Mouse (Mus musculus) forebrain, postnatal 0 days (tissue): ENCODE measurements at regions not wholly inside any gene's neighbourhood (a gene's known extent, or its start where the extent isn't known, plus 50 kb on each side); places are given as distances from the start of the nearest gene placed in this dataset.

ENCODE experiments used
- ATAC-seq: fragments of 200-750 bp; cut with Nextera tagmentation; 2 replicates; pipeline ENCODE4 v1.8.0; 2017; ENCODE audit warnings: mild to moderate bottlenecking, moderate library complexity
- DNase-seq: peaks from one replicate; pipeline ENCODE4 v3.0.0-alpha.2; 2015
- H3K27ac ChIP-seq: fragments of 300-500 bp; sonication (generic); 2 replicates; pipeline ENCODE4 v1.5.1; 2014; ENCODE audit warnings: low read depth, mild to moderate bottlenecking, antibody characterized with exemption, low read length, moderate library complexity, mixed read lengths
- H3K27me3 ChIP-seq: fragments of 300-500 bp; sonication (generic); 2 replicates; pipeline ENCODE4 v1.6.1; 2014; ENCODE audit warnings: mild to moderate bottlenecking, low read length, mixed read lengths; ENCODE audit not compliant: insufficient read depth
- H3K36me3 ChIP-seq: fragments of 300-500 bp; sonication (generic); 2 replicates; pipeline ENCODE4 v1.6.1; 2014; ENCODE audit warnings: mild to moderate bottlenecking, moderate library complexity; ENCODE audit not compliant: insufficient read depth
- H3K4me1 ChIP-seq: fragments of 300-500 bp; sonication (generic); 2 replicates; pipeline ENCODE4 v1.6.1; 2014; ENCODE audit warnings: antibody characterized with exemption; ENCODE audit not compliant: insufficient read depth
- H3K4me2 ChIP-seq: fragments of 300-500 bp; sonication (generic); 2 replicates; pipeline ENCODE4 v1.6.1; 2014; ENCODE audit warnings: low read depth, mild to moderate bottlenecking, moderate library complexity
- H3K4me3 ChIP-seq: fragments of 300-500 bp; sonication (generic); 2 replicates; pipeline ENCODE4 v1.5.1; 2014; ENCODE audit warnings: low read depth, low read length, mixed read lengths
- H3K9ac ChIP-seq: fragments of 300-500 bp; sonication (generic); 2 replicates; pipeline ENCODE4 v1.6.1; 2014; ENCODE audit warnings: mild to moderate bottlenecking
- H3K9me3 ChIP-seq: fragments of 300-500 bp; sonication (generic); 2 replicates; pipeline ENCODE4 v1.6.1; 2016; ENCODE audit warnings: low read length
- CTCF ChIP-seq: sonication (generic); IDR thresholded peaks from 2 replicates; pipeline ENCODE4 v1.5.1; 2016; ENCODE audit warnings: antibody characterized with exemption, control low read depth, low read depth
- WGBS: fragments of 180-500 bp; shearing (Covaris S2); extraction: QIAGEN DNeasy Blood & Tissue Kit; methylation state at CpG from one replicate; pipeline ENCODE4 v1.1.7; 2014; 5-methylcytosine and 5-hydroxymethylcytosine counted together

DNA sequence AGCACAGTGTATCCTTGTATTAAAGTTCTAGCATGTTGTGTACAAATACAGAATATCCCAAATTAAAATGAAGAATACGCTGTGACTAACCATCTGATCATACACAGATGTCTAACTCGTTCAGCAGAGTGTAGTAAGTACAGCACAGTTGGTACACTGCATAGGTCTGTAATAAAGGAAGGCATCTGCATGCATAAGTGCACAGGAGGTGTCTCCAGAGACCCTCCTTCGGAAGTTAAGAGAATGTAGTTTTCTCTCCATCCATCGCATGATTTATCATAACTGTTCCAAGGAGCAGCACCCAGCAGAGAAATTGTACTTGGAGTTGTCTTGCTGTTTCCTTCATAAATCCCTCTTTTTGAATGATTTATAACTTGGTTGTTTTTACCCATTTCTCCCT, 781.6 kb downstream of the Gm597 start:
- ATAC-seq (no peak), DNase-seq (no peak)
- no peaks in the 10 kb centered on the region for H3K36me3 ChIP-seq
- TF ChIP-seq CTCF = no peak
- H3K9ac ChIP-seq = no peak overlapping the region
- H3K4me3 ChIP-seq = no peak overlapping the region
- no peak overlapping the region for H3K4me2 ChIP-seq
- no peaks in the 10 kb centered on the region for H3K27me3 ChIP-seq
- WGBS = 73% methylated on average over 4 of the region's 4 CpGs
- no peaks in the 10 kb centered on the region for H3K9me3 ChIP-seq
- H3K27ac ChIP-seq = no peak overlapping the region
- H3K4me1 ChIP-seq = no peaks in the 10 kb centered on the region

DNA sequence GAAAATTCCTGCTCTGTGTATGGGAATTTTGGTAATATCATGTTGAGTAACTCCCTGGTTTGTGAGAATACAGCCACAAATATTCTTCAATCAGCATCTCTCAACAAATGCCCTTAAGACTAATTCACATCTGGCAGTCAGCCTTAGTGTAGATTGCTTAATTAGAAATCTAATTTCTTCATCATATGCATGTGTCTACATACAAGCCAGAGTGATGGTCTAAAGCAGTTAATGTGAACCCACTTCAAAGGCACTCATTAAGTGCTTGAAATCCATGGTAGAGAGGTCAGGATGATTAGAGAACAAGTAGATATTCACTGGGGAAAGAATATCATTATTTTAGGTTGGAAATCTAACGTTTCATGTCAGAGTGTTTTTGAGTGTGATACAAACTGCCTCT, 816.7 kb downstream of the Gm597 start:
- no peak for ATAC-seq
- Histone ChIP-seq H3K9ac (no peak overlapping the region), H3K36me3 (no peaks in the 10 kb centered on the region), H3K9me3 (no peaks in the 10 kb centered on the region), H3K27ac (no peak overlapping the region), H3K4me1 (no peaks in the 10 kb centered on the region), H3K4me2 (no peak overlapping the region), H3K4me3 (no peak overlapping the region), H3K27me3 (no peaks in the 10 kb centered on the region)
- TF ChIP-seq CTCF = no peak
- DNase-seq = no peak
- 46% methylated on average over 1 of the region's 1 CpGs for WGBS
